Mouse (Mus musculus) hindbrain, embryonic 14.5 days (tissue): ENCODE measurements at regions not wholly inside any gene's neighbourhood (a gene's known extent, or its start where the extent isn't known, plus 50 kb on each side); places are given as distances from the start of the nearest gene placed in this dataset.

Source experiments
- ATAC-seq: fragments of 200-750 bp; cut with Nextera tagmentation; 2 replicates; pipeline ENCODE4 v1.8.0; 2017; ENCODE audit warnings: moderate number of reproducible peaks, mild to moderate bottlenecking, moderate TSS enrichment, moderate library complexity; ENCODE audit not compliant: low FRiP score
- DNase-seq: peaks from one replicate; pipeline ENCODE4 v3.0.0-alpha.2; 2015; ENCODE audit warnings: low spot score
- H3K27ac ChIP-seq: fragments of 300-500 bp; sonication (generic); 2 replicates; pipeline ENCODE4 v1.5.1; 2014; ENCODE audit warnings: mild to moderate bottlenecking, moderate library complexity
- H3K27me3 ChIP-seq: fragments of 300-500 bp; sonication (generic); 2 replicates; pipeline ENCODE4 v1.6.1; 2014; ENCODE audit warnings: mild to moderate bottlenecking, low read length, mixed read lengths; ENCODE audit not compliant: control insufficient read depth, insufficient read depth
- H3K36me3 ChIP-seq: fragments of 300-500 bp; sonication (generic); replicated peaks from 2 replicates; pipeline ENCODE4 v1.6.1; 2014; ENCODE audit not compliant: control insufficient read depth, insufficient read depth
- H3K4me1 ChIP-seq: fragments of 300-500 bp; sonication (generic); replicated peaks from 2 replicates; pipeline ENCODE4 v1.6.1; 2014; ENCODE audit warnings: antibody characterized with exemption, low read length, mixed read lengths; ENCODE audit not compliant: control insufficient read depth, insufficient read depth
- H3K4me2 ChIP-seq: fragments of 300-500 bp; sonication (generic); replicated peaks from 2 replicates; pipeline ENCODE4 v1.6.1; 2014; ENCODE audit warnings: mild to moderate bottlenecking, moderate library complexity
- H3K4me3 ChIP-seq: fragments of 300-500 bp; sonication (generic); replicated peaks from 2 replicates; pipeline ENCODE4 v1.5.1; 2014; ENCODE audit warnings: mild to moderate bottlenecking, low read length
- H3K9ac ChIP-seq: fragments of 300-500 bp; sonication (generic); 2 replicates; pipeline ENCODE4 v1.6.1; 2014
- H3K9me3 ChIP-seq: fragments of 300-500 bp; sonication (generic); 2 replicates; pipeline ENCODE4 v1.6.1; 2016; ENCODE audit warnings: low read length; ENCODE audit not compliant: control insufficient read depth
- WGBS: fragments of 180-500 bp; shearing (Covaris S2); extraction: QIAGEN DNeasy Blood & Tissue Kit; methylation state at CpG from one replicate; pipeline ENCODE4 v1.1.7; 2014; 5-methylcytosine and 5-hydroxymethylcytosine counted together

DNA sequence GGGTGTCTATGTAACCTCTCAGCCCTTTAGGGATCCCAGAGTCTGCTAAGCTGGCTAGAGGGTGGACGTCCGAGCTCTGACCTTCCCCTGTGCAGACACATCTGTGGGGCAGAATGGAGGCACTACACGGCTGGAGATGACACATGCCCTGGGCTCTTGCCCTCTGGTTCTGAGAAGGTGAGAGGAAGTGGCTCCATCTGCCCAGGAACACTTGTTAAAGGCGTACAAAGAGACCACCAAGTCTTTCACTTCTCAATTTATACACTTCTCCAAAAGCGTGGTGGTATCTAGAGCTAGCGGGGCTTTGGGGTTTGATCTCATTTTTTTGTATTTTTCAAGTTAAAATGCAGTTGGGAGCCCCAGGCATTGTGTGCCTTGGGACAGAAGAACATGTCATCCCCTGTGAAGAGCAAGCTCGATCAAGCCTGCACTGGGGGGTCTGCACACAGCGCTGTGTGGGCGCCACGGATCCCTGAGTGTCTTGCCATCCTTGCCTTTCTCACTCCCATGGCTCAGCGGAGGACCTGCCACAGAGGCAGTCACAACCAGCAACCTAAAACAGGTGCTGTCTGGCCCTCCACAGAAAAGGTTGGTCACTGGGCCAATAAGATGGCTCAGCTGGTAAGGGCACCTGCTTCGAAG is 121.6 kb upstream of the Slc22a12 start:
- Histone ChIP-seq H3K4me3 (no peak overlapping the region), H3K27me3 (no peaks in the 10 kb centered on the region), H3K27ac (no peak overlapping the region), H3K4me1 (no peaks in the 10 kb centered on the region), H3K4me2 (no peak overlapping the region), H3K36me3 (no peaks in the 10 kb centered on the region), H3K9me3 (no peaks in the 10 kb centered on the region), H3K9ac (no peak overlapping the region)
- ATAC-seq: no peak
- 87% methylated on average over 12 of the region's 12 CpGs for WGBS
- no peak for DNase-seq

DNA sequence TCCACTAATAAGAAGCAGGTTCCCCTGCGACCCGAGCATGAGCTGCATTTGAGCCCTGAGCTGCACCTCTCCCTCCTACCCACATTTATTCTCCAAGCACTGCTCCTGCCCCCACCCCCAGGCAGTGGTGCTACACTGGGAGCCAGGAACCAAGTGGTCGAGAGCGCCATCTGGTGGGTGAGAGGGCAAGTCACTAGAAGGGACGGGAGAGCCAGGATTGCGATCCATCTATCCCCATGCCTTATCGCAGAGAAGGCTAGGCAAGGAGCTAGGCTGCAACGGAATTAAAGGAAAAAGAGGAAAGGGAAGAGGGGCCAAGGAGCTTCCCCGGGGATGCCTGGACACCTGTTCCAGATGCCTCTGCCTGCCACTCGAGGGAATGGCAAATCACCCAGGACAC is 120.6 kb upstream of the Slc22a12 start:
- H3K27ac ChIP-seq: no peak overlapping the region
- H3K4me3 ChIP-seq: no peak overlapping the region
- peak; percentile 79; the same call in 1 of the 2 replicates for ATAC-seq
- H3K4me2 ChIP-seq: no peak overlapping the region
- H3K9me3 ChIP-seq: no peaks in the 10 kb centered on the region
- no peaks in the 10 kb centered on the region for H3K27me3 ChIP-seq
- peak; percentile 87 for DNase-seq
- no peak overlapping the region for H3K9ac ChIP-seq
- H3K4me1 ChIP-seq: no peaks in the 10 kb centered on the region
- WGBS: 2% methylated on average over 10 of the region's 10 CpGs
- H3K36me3 ChIP-seq: no peaks in the 10 kb centered on the region

DNA sequence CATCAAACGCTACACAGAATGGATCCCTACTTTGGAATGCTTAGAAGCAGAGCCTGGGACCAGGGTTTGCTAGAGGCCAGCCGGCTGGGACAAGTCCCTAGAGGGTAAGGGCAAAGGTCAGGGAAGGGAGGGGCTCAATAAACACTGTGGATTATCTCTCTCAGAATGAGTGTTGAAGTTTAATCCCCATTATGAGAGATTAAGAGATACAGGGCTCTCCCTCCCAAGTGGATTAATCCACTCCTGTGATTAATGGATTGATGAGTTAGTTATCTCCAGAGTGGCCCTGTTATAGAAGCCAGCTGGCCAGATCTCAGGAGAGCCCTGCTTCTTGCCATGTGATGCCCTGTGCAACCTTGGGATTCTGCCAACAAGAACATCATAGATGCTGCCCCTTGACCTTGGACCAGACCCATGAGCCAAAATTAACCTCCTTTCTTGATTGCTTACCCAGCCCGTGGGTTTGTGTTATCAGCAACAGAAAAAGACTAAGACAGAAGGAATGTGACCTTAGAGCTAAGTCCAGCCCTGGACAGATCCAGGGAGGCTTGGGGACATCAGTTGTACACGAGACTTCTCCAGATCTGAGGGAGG is 119.6 kb upstream of the Slc22a12 start:
- H3K9ac ChIP-seq: no peak overlapping the region
- H3K4me2 ChIP-seq: no peak overlapping the region
- H3K36me3 ChIP-seq: no peaks in the 10 kb centered on the region
- 41% methylated on average over 4 of the region's 4 CpGs for WGBS
- no peaks in the 10 kb centered on the region for H3K4me1 ChIP-seq
- H3K4me3 ChIP-seq: no peak overlapping the region
- H3K9me3 ChIP-seq: no peaks in the 10 kb centered on the region
- no peak for ATAC-seq
- no peak for DNase-seq
- no peak overlapping the region for H3K27ac ChIP-seq
- no peaks in the 10 kb centered on the region for H3K27me3 ChIP-seq

DNA sequence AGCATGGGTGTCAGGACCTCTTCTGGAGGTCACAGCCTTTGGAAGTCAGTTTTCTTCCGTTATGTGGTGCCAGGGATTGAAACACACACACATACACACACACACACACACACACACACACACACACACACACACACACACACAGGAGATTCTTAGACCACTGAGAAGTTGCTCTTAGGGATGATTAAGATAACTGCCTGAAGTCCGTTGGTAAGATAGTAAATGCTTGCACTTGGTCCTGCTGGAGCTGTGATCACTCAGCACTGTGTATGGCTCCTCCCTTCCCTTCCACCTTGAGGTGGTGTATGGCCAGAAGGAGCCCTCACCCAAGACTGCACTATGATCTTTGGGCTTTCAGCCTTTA is 118.7 kb upstream of the Slc22a12 start:
- ATAC-seq: no peak
- Histone ChIP-seq H3K4me3 (no peak overlapping the region), H3K4me2 (no peak overlapping the region), H3K4me1 (no peaks in the 10 kb centered on the region), H3K9ac (no peak overlapping the region), H3K27me3 (no peaks in the 10 kb centered on the region), H3K27ac (no peak overlapping the region), H3K36me3 (no peaks in the 10 kb centered on the region), H3K9me3 (no peaks in the 10 kb centered on the region)
- WGBS: 63% methylated on average over 2 of the region's 2 CpGs
- DNase-seq: no peak

DNA sequence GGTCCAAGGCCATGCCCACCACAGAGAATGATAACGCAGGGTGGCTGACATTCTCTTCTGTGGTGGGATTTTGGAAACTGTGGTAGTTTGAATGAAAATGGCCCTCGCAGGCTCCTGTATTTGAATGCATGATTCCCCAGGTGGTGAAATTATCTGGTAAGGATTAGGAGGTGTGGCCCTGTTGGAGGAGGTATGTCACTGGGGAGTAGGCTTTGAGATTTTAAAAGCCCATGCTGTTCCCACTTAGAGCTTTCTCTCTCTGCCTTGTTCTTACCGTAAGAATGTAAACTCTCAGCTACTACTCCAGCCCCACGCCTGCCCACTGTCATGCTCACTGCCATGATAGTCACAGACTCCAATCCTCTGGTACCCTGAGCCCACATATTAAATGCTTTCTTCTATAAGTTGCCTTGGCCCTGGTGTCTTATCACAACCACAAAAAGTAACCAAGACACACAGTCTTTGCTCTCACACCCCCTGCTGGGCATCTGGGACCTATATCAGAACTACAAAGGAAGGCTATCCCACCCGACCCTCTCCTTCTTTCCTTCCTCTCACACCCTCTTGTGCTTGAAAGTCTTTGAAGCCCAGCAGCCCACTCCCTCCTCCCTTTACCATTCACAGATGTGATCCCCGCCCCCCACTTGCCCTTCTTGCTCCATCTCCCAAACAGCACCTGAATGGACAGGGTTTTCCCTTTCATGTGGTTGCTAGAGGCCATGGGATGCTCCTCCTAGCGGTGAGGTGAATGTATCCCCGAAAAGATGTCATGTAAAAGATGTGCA is 118.1 kb upstream of the Slc22a12 start:
- Histone ChIP-seq H3K9me3 (no peaks in the 10 kb centered on the region), H3K9ac (no peak overlapping the region), H3K36me3 (no peaks in the 10 kb centered on the region), H3K4me1 (no peaks in the 10 kb centered on the region), H3K27me3 (no peaks in the 10 kb centered on the region), H3K27ac (no peak overlapping the region), H3K4me2 (no peak overlapping the region), H3K4me3 (no peak overlapping the region)
- no peak for DNase-seq
- no peak for ATAC-seq
- WGBS: 30% methylated on average over 8 of the region's 8 CpGs

DNA sequence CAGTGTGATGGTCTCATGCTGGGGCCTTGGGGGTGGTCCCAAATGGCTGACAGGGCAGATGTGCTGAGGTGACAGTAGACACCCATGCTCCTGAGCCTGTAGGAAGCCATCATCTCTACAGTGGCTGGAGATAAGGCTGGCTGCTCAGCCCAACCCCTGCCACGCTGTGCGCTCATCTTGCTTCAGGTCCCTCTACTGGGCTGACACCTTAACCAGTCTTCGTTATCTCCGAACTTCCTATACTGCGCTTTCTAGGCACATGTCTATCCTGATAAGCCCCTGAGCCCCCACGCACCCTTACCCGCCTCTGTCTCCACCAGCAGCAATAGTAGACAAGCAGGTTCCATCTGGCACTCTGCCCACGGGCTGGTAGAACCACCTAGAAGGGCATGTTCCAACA is 117.3 kb upstream of the Slc22a12 start:
- no peaks in the 10 kb centered on the region for H3K36me3 ChIP-seq
- H3K9ac ChIP-seq: no peak overlapping the region
- H3K27me3 ChIP-seq: no peaks in the 10 kb centered on the region
- H3K4me3 ChIP-seq: no peak overlapping the region
- no peak overlapping the region for H3K4me2 ChIP-seq
- no peak overlapping the region for H3K27ac ChIP-seq
- ATAC-seq (no peak), DNase-seq (no peak)
- 92% methylated on average over 8 of the region's 8 CpGs for WGBS
- H3K9me3 ChIP-seq: no peaks in the 10 kb centered on the region
- no peaks in the 10 kb centered on the region for H3K4me1 ChIP-seq

DNA sequence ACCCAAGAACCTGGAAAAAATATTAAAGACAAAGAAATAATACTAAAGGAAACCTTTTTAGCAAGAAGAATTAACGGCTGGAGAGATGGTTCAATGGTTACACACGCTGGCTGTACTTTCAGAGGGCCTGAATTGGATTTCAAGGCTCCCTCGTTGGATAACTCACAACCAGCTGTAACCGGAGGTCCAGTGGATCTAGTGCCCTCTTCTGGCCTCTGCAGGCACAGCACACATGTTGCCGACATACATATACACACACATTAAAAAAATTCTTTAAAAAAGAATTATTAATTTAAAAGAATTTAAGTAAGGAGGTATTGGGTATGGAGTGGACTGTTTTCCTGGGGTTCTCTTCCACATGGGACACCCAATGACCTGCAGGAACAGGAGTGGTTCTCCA is 111.7 kb upstream of the Slc22a12 start:
- no peak for DNase-seq
- no peak overlapping the region for H3K4me2 ChIP-seq
- no peak for ATAC-seq
- no peaks in the 10 kb centered on the region for H3K27me3 ChIP-seq
- H3K27ac ChIP-seq: no peak overlapping the region
- H3K4me1 ChIP-seq: no peaks in the 10 kb centered on the region
- WGBS: 87% methylated on average over 5 of the region's 5 CpGs
- no peak overlapping the region for H3K9ac ChIP-seq
- no peaks in the 10 kb centered on the region for H3K9me3 ChIP-seq
- no peak overlapping the region for H3K4me3 ChIP-seq
- no peaks in the 10 kb centered on the region for H3K36me3 ChIP-seq

DNA sequence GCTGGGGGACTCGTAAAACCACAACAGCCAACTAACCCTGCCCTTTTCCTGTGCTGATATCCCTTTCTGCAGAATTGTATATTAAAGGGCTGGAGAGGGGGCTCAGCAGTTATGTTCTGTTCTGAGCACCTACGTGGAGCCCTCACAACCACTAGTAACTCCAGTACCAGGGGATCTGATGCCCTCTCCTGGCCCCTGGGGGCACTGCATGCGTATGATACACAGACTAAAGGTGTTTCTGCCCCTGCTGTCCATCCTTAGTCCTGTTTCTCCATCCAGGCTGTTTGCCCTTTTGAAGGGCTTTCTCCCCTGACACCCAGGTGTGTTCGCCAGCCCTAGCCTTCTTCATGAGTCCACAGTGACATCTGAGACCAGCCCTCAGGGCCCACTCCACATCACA is 109.9 kb upstream of the Slc22a12 start:
- ATAC-seq (no peak), DNase-seq (no peak)
- H3K4me1 ChIP-seq: no peaks in the 10 kb centered on the region
- no peak overlapping the region for H3K27ac ChIP-seq
- H3K9me3 ChIP-seq: no peaks in the 10 kb centered on the region
- H3K27me3 ChIP-seq: no peaks in the 10 kb centered on the region
- H3K36me3 ChIP-seq: no peaks in the 10 kb centered on the region
- H3K9ac ChIP-seq: no peak overlapping the region
- WGBS: 82% methylated on average over 4 of the region's 4 CpGs
- no peak overlapping the region for H3K4me2 ChIP-seq
- H3K4me3 ChIP-seq: no peak overlapping the region

DNA sequence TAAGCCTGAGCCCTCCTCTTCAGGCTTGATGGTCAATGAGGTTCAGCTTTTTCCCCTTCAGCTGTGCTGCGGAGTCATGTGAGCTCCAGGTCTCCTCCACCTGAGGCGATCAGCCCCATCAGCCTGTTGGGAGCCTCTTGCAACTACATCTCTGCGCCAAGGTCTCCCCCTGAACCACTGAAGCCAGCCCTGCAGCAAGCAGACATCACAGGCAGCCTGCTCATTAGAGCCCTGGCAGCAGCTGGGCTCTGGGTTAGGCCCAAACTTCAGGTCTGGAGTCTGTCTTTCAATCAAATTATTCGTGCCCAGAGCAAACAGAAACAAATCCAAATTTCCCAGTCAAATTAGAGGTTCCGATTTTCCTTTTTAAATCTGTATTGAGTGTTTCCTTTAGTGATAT is 108.4 kb upstream of the Slc22a12 start:
- H3K27me3 ChIP-seq: no peaks in the 10 kb centered on the region
- ATAC-seq (no peak), DNase-seq (no peak)
- WGBS: 65% methylated on average over 5 of the region's 5 CpGs
- H3K36me3 ChIP-seq: no peaks in the 10 kb centered on the region
- H3K4me2 ChIP-seq: no peak overlapping the region
- H3K4me3 ChIP-seq: no peak overlapping the region
- peak overlapping the region; percentile 29; the same call in 1 of the 2 replicates for H3K27ac ChIP-seq
- no peak overlapping the region for H3K9ac ChIP-seq
- H3K4me1 ChIP-seq: no peaks in the 10 kb centered on the region
- no peaks in the 10 kb centered on the region for H3K9me3 ChIP-seq
